In the genomic region with DNA sequence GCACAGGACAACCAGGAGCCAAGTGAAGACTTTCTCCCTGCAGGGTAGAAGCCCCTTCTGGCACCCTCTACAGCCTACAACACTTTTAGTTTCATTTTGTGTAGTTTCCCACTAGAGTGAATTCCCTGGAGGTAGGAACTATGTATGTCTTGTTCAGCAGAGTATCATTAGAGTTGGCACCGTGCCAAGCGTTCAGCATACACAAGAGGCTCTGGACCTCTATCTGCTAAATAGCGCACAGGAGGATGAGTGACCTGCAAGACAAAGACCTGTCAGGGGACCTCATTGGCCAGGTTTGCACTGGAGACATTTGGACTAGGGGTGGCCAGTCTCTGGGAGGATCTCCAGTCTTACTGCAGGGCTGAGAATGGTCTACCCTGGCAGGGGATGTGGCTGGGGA, we compare ENCODE assay signal across 12 mouse cellular contexts. TPM values are rescaled to one million over a fixed set of nuclear protein-coding genes. Genes with fewer than 3 reads are reported as not detected.
DNase-seq lines count a peak whose midpoint lies in the region; ATAC-seq and TF ChIP-seq lines count a peak whose summit lies in the region.
"Had no signal": no experiment of that assay in that cellular context is flagged by ENCODE, and none has a peak within 500 bp of the region (broad histone marks: within the 10 kb centered on the region; RNA-seq: fewer than 3 reads in every experiment).

No protein-coding gene starts in this region.

- H3K9me3 ChIP-seq in kidney, postnatal 0 days (replicated peaks; ENCODE audit: low read length), result no peaks in the 10 kb centered on the region
- no peaks in the 10 kb centered on the region for H3K9me3 ChIP-seq in stomach, postnatal 0 days (ENCODE audit: control insufficient read depth, low read length)
- H3K9me3 ChIP-seq: limb, embryonic 13.5 days had no signal

- 0 out of 2 replicates have a peak overlapping the region, but pooled peaks have one; percentile 82 for H3K27ac ChIP-seq in kidney, postnatal 0 days
- peak overlapping the region; percentile 67; the same call in 1 of the 2 replicates for H3K27ac ChIP-seq in stomach, postnatal 0 days (replicated peaks)
- H3K27ac ChIP-seq: limb, embryonic 13.5 days had no signal

- intact Hi-C loops in gastrocnemius, postnatal 14 days (cut with DNase I; ENCODE audit: low total_unique reads), result loop anchor here (10.0 kb wide), 1 partner anchor 101 kb away; a partner anchor contains a TSS

- H3K4me3 ChIP-seq in kidney, postnatal 0 days (replicated peaks; ENCODE audit: low read depth, low read length), result no peak overlapping the region
- H3K4me3 ChIP-seq in stomach, postnatal 0 days (ENCODE audit: low read depth, low read length), result no peak overlapping the region
- H3K4me3 ChIP-seq: limb, embryonic 13.5 days had no signal

- no peak for TF ChIP-seq EP300 in stomach, postnatal 0 days (optimal IDR thresholded peaks at IDR 0.05)

- TF ChIP-seq CTCF in kidney, postnatal 0 days (IDR thresholded peaks at IDR 0.05; ENCODE audit: low read depth), result no peak
- TF ChIP-seq CTCF in stomach, postnatal 0 days (IDR thresholded peaks at IDR 0.05; ENCODE audit: low read depth), result no peak

- 0 out of 2 replicates have a peak, but pooled peaks cover 8% of the 10 kb centered on the region for H3K4me1 ChIP-seq in kidney, postnatal 0 days (replicated peaks; ENCODE audit: insufficient read depth, low read length)
- peaks cover 4% of the 10 kb centered on the region; the same call in 1 of the 2 replicates for H3K4me1 ChIP-seq in stomach, postnatal 0 days (replicated peaks; ENCODE audit: control insufficient read depth, insufficient read depth)

- H3K4me2 ChIP-seq in kidney, postnatal 0 days (ENCODE audit: low read length), result no peak overlapping the region
- H3K4me2 ChIP-seq in stomach, postnatal 0 days (replicated peaks; ENCODE audit: low read depth), result no peak overlapping the region
- H3K4me2 ChIP-seq: limb, embryonic 13.5 days had no signal

- ATAC-seq in kidney, postnatal 0 days (replicated peaks; ENCODE audit: low FRiP score, low read depth), result no peak
- ATAC-seq in stomach, postnatal 0 days (ENCODE audit: low FRiP score, low TSS enrichment), result no peak

- no peak overlapping the region for H3K9ac ChIP-seq in kidney, postnatal 0 days (ENCODE audit: low read depth, low read length)
- no peak overlapping the region for H3K9ac ChIP-seq in stomach, postnatal 0 days (ENCODE audit: low read length)
- H3K9ac ChIP-seq: limb, embryonic 13.5 days had no signal

- no peaks in the 10 kb centered on the region for H3K27me3 ChIP-seq in kidney, postnatal 0 days (ENCODE audit: insufficient read depth, low read length)
- H3K27me3 ChIP-seq in stomach, postnatal 0 days (ENCODE audit: control insufficient read depth, insufficient read depth, low read length), result no peaks in the 10 kb centered on the region
- H3K27me3 ChIP-seq: limb, embryonic 13.5 days had no signal

- 84% methylated on average over 3 of the region's 3 CpGs for WGBS in kidney, postnatal 0 days
- 63% methylated on average over 3 of the region's 3 CpGs for WGBS in stomach, postnatal 0 days

- peaks cover 18% of the 10 kb centered on the region for H3K36me3 ChIP-seq in kidney, postnatal 0 days (ENCODE audit: insufficient read depth, low read length)
- H3K36me3 ChIP-seq in stomach, postnatal 0 days (ENCODE audit: control insufficient read depth, insufficient read depth, low read length), result 0 out of 2 replicates have a peak, but pooled peaks cover 9% of the 10 kb centered on the region

- peak; percentile 20 to 60 for DNase-seq in adrenal gland, adult (ENCODE audit: inconsistent age in 2 of 2, low spot score in 1 of 2)
- no peak for DNase-seq in adrenal gland, postnatal 14 days
- no peak for DNase-seq in kidney, postnatal 0 days (ENCODE audit: low spot score)
- no peak for DNase-seq in kidney, adult 9 months
- DNase-seq in spleen, adult 12 weeks (ENCODE audit: low spot score), result peak; percentile 27
- no peak for DNase-seq in spleen, postnatal 36 days (ENCODE audit: low spot score in 2 of 2)
- DNase-seq in stomach, postnatal 0 days (ENCODE audit: low spot score), result peak; percentile 47
- DNase-seq in gastrocnemius, postnatal 14 days, result no peak
- DNase-seq: cerebellum, postnatal 25 days had no signal

RNA-seq across cellular contexts. Expression of a gene that starts 16.3 kb away (rescaled TPM):
- total RNA-seq in adrenal gland, postnatal 14 days (2021), result 22.9 and 23.9 TPM in 2 replicates
- 21.4 and 24.9 TPM in 2 replicates for polyA plus RNA-seq in kidney, postnatal 0 days (2015; fragmentation: Nextera tagmentation; extraction: Ambion mirVana)
- polyA plus RNA-seq in stomach, postnatal 0 days (2015; fragmentation: Nextera tagmentation; extraction: Ambion mirVana), result 11.0 and 11.1 TPM in 2 replicates
- total RNA-seq in gastrocnemius, postnatal 14 days (2021), result 10 to 100 TPM in 1 of 2 experiments, 1 to 10 TPM in 1; 9.5 to 10.2 TPM

RNA-seq across cellular contexts. Expression of a gene that starts 19.1 kb away (rescaled TPM):
- 228 and 248 TPM in 2 replicates for total RNA-seq in adrenal gland, postnatal 14 days (2021)
- 199 and 202 TPM in 2 replicates for polyA plus RNA-seq in kidney, postnatal 0 days (2015; fragmentation: Nextera tagmentation; extraction: Ambion mirVana)
- polyA plus RNA-seq in stomach, postnatal 0 days (2015; fragmentation: Nextera tagmentation; extraction: Ambion mirVana), result 219 and 242 TPM in 2 replicates
- total RNA-seq in gastrocnemius, postnatal 14 days (2021), result 10 to 100 TPM; 57.0 to 63.3 TPM

RNA-seq across cellular contexts. Expression of a gene that starts 48.6 kb away (rescaled TPM):
- 0.82 TPM in 1 of 2 replicates, not detected in the other for total RNA-seq in adrenal gland, postnatal 14 days (2021)
- 0.45 and 0.47 TPM in 2 replicates for polyA plus RNA-seq in kidney, postnatal 0 days (2015; fragmentation: Nextera tagmentation; extraction: Ambion mirVana)
- polyA plus RNA-seq in stomach, postnatal 0 days (2015; fragmentation: Nextera tagmentation; extraction: Ambion mirVana), result 0.24 and 0.45 TPM in 2 replicates
- total RNA-seq in gastrocnemius, postnatal 14 days (2021), result not detected
- total RNA-seq: gastrocnemius, postnatal 4 days had no signal
- polyA plus RNA-seq: spleen, adult 2 months had no signal

RNA-seq across cellular contexts. Expression of a gene that starts 49.4 kb away (rescaled TPM):
- 1.4 and 1.7 TPM in 2 replicates for total RNA-seq in adrenal gland, postnatal 14 days (2021)
- polyA plus RNA-seq in kidney, postnatal 0 days (2015; fragmentation: Nextera tagmentation; extraction: Ambion mirVana), result 2.2 and 2.4 TPM in 2 replicates
- polyA plus RNA-seq in stomach, postnatal 0 days (2015; fragmentation: Nextera tagmentation; extraction: Ambion mirVana), result 8.9 and 10.9 TPM in 2 replicates
- total RNA-seq in gastrocnemius, postnatal 14 days (2021), result under 1 TPM; 0.31 to 0.49 TPM

Comparison
In these comparisons a context has a peak if more than half of its experiments do, and no peak if none do; other contexts are left out.
1. DNase-seq: peak in adrenal gland, adult (2 of 2), spleen, adult 12 weeks (single experiment) and stomach, postnatal 0 days (single experiment); none in adrenal gland, postnatal 14 days (single experiment), kidney, postnatal 0 days (single experiment), kidney, adult 9 months (single experiment), spleen, postnatal 36 days (0 of 2) and gastrocnemius, postnatal 14 days (single experiment).